In the genomic region with DNA sequence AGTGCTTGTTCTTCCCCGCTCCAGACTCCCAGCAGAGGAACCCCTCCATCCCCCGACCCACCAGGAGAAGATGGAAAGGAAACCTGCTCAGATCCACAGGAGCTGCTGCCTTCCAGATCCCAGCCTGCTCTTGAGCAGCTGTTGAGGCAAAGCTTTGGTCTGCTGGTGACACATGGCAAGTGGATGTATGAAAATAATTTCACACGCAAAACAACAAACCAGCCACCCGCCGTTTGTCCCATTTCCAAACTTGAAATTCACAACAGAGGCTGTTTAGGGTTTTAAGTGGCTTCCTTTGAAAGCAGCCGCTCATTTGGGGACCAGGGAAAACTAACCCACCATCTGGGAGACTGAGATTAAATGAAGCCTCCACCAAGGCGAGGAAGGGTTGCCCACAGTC, we compare ENCODE assay signal across 16 mouse cellular contexts.
"Had no signal": no experiment of that assay in that cellular context is flagged by ENCODE, and none has a peak within 500 bp of the region (broad histone marks: within the 10 kb centered on the region; RNA-seq: fewer than 3 reads in every experiment).

No protein-coding gene starts in this region.

- H3K36me3 ChIP-seq: liver, embryonic 13.5 days; midbrain, embryonic 12.5 days; neural tube, embryonic 13.5 days; stomach, embryonic 15.5 days had no signal

- H3K4me1 ChIP-seq: liver, embryonic 13.5 days; stomach, embryonic 15.5 days had no signal

- ATAC-seq: midbrain, embryonic 16.5 days had no signal

- H3K27ac ChIP-seq: left cerebral cortex, adult 2 months; liver, embryonic 13.5 days; midbrain, embryonic 12.5 days; neural tube, embryonic 13.5 days; stomach, embryonic 15.5 days had no signal

- H3K27me3 ChIP-seq: liver, embryonic 13.5 days; neural tube, embryonic 13.5 days; stomach, embryonic 15.5 days had no signal

- H3K9ac ChIP-seq: liver, embryonic 13.5 days; midbrain, embryonic 12.5 days; neural tube, embryonic 13.5 days; stomach, embryonic 15.5 days had no signal

- H3K4me2 ChIP-seq: liver, embryonic 13.5 days; midbrain, embryonic 12.5 days; neural tube, embryonic 13.5 days; stomach, embryonic 15.5 days had no signal

- DNase-seq: kidney, adult 18-20 months; kidney, adult 9 months; kidney, postnatal 25 days; liver, embryonic 13.5 days; lung, adult 2 months; lung, postnatal 14 days; lung, postnatal 4 days; right cerebral cortex, postnatal 14 days; spleen, adult 18-20 months; thymus, postnatal 25 days had no signal

- H3K9me3 ChIP-seq: midbrain, embryonic 12.5 days; neural tube, embryonic 13.5 days; stomach, embryonic 15.5 days had no signal

- H3K4me3 ChIP-seq: left cerebral cortex, adult 2 months; liver, embryonic 13.5 days; midbrain, embryonic 12.5 days; myocyte; neural tube, embryonic 13.5 days; stomach, embryonic 15.5 days had no signal
